Mouse (Mus musculus): Measurements from ENCODE around the gene Shbg.

Shbg gene

GRCm38 (mm10) chr11:69594853-69595252, 22.9 kb downstream of the Shbg start:
- DNase-seq = no peak

- DNase-seq = no peak
These were observed 24.9 kb downstream of the Shbg start for GRCm38 (mm10) chr11:69592799-69593198.

GRCm38 (mm10) chr11:69591899-69592637, 25.6 kb downstream of the Shbg start:
- no peak for DNase-seq

GRCm38 (mm10) chr11:69591424-69591823, 26.3 kb downstream of the Shbg start:
- DNase-seq = no peak

GRCm38 (mm10) chr11:69590622-69591021, 27.1 kb downstream of the Shbg start:
- DNase-seq = no peak

GRCm38 (mm10) chr11:69589207-69589834, 28.4 kb downstream of the Shbg start:
- DNase-seq = no peak

GRCm38 (mm10) chr11:69585718-69586325, 31.9 kb downstream of the Shbg start:
- no peak for DNase-seq

- DNase-seq = no peak
These were observed 32.8 kb downstream of the Shbg start for GRCm38 (mm10) chr11:69584937-69585336.

GRCm38 (mm10) chr11:69584008-69584407, 33.7 kb downstream of the Shbg start:
- DNase-seq = no peak

- DNase-seq = no peak
These were observed 35.4 kb downstream of the Shbg start for GRCm38 (mm10) chr11:69582230-69582805.

- DNase-seq = no peak
These were observed 35.9 kb downstream of the Shbg start for GRCm38 (mm10) chr11:69581814-69582213.

GRCm38 (mm10) chr11:69581147-69581688, 36.5 kb downstream of the Shbg start:
- DNase-seq = peak; percentile 81 to 86

GRCm38 (mm10) chr11:69580572-69581146, 37.0 kb downstream of the Shbg start:
- DNase-seq = no peak

GRCm38 (mm10) chr11:69580091-69580514, 37.6 kb downstream of the Shbg start, which contains the start of the genes Wrap53 and Trp53:
Gene Wrap53 (minus strand): TSS chr11:69580255.
Gene Trp53 (plus strand): TSS chr11:69580359.
- peak; percentile 86 to 92 for DNase-seq

- peak; percentile 86 to 92 for DNase-seq
These were observed 38.3 kb downstream of the Shbg start for GRCm38 (mm10) chr11:69579128-69580017.

GRCm38 (mm10) chr11:69578301-69578700, 39.4 kb downstream of the Shbg start:
- no peak for DNase-seq

GRCm38 (mm10) chr11:69576307-69576706, 41.4 kb downstream of the Shbg start:
- no peak for DNase-seq

- DNase-seq = no peak
These were observed 42.5 kb downstream of the Shbg start for GRCm38 (mm10) chr11:69575220-69575619.

GRCm38 (mm10) chr11:69565131-69565530, 52.6 kb downstream of the Shbg start:
- DNase-seq = no peak

All from thymus, adult 18-20 months (tissue).